Mouse (Mus musculus) fibroblast of lung, adult 2 months (primary cell): Measurements from ENCODE around the gene Gpr62.

ENCODE experiments used
- DNase-seq: peaks from one replicate; pipeline ENCODE4 v3.0.0-alpha.2; 2011; ENCODE audit warnings: low read depth

Gpr62 gene

GRCm38 (mm10) chr9:106420608-106421007, 45.1 kb downstream of the Gpr62 start:
- DNase-seq: no peak

GRCm38 (mm10) chr9:106417841-106418625, 47.7 kb downstream of the Gpr62 start:
- DNase-seq: no peak

DNA sequence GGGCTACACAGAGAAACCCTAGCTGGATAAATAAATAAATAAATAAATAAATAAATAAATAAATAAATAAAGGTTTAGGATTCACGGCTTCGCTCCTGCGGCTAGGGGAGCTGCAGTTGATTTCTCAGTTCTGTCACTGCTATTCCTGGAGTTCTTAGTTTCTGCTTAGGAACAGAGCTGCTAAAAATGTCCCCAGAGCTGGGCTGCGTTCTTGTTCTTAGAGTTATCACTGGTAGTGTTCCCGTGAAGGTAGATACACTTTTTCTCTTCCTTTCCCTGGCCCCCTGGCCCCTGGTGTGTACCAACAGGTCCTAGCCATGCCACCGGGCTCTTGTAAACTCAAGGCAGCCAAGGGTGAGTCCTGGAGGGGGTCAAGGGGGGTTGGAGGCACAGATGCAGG, 48.9 kb downstream of the Gpr62 start:
- no peak for DNase-seq
